Mouse (Mus musculus) heart, postnatal 0 days (tissue): ENCODE data around the gene Chst14.

Source experiments
- CTCF ChIP-seq: IDR thresholded peaks from 2 replicates; pipeline ENCODE4 v1.5.1; 2016; ENCODE audit warnings: antibody characterized with exemption, control low read depth, low read depth
- EP300 ChIP-seq: IDR thresholded peaks from 2 replicates; pipeline ENCODE4 v1.6.1; 2016; ENCODE audit warnings: antibody characterized with exemption, low read depth

- TF ChIP-seq CTCF (no peak), EP300 (no peak)
These were observed 5.9 kb upstream of the Chst14 start for GRCm38 (mm10) chr2:118920428-118920827.
